Mouse (Mus musculus) CH12.LX (cell line): ENCODE measurements around the gene Gsdma2.

Source experiments
- BHLHE40 ChIP-seq: IDR thresholded peaks from 2 replicates; pipeline ENCODE4 v1.6.1; 2011; ENCODE audit warnings: mild to moderate bottlenecking, low read depth, low read length, improper control_type of control experiment
- CTCF ChIP-seq, 2 experiments: IDR thresholded peaks in 1 of 2; conservative IDR thresholded peaks in 1 of 2; 2 replicates each; pipeline ENCODE4 v1.5.1; 2011 to 2012; ENCODE audit warnings: low read depth in 2 of 2, low read length in 2 of 2, improper control_type of control experiment in 1 of 2, inconsistent platforms in 1 of 2, mild to moderate bottlenecking in 1 of 2, moderate library complexity in 1 of 2
- EP300 ChIP-seq: IDR thresholded peaks from 2 replicates; pipeline ENCODE4 v1.6.1; 2011; ENCODE audit warnings: low read length, improper control_type of control experiment
- GABPA ChIP-seq: IDR thresholded peaks from 2 replicates; pipeline ENCODE4 v1.6.1; 2012; ENCODE audit warnings: low read depth, low read length, improper control_type of control experiment, inconsistent platforms; ENCODE audit not compliant: insufficient replicate concordance
- HCFC1 ChIP-seq: IDR thresholded peaks from 2 replicates; pipeline ENCODE4 v1.6.1; 2012; ENCODE audit warnings: low read depth, mild to moderate bottlenecking, inconsistent platforms, low read length, improper control_type of control experiment
- KAT2A ChIP-seq: IDR thresholded peaks from 2 replicates; pipeline ENCODE4 v1.6.1; 2012; ENCODE audit warnings: low read length, improper control_type of control experiment, inconsistent platforms; ENCODE audit not compliant: insufficient replicate concordance
- MAFK ChIP-seq: IDR thresholded peaks from 2 replicates; pipeline ENCODE4 v1.6.1; 2011; ENCODE audit warnings: low read length, improper control_type of control experiment; ENCODE audit not compliant: insufficient replicate concordance
- POLR2A ChIP-seq: IDR thresholded peaks from 2 replicates; pipeline ENCODE4 v1.6.1; 2011; ENCODE audit warnings: low read depth, mild to moderate bottlenecking, improper control_type of control experiment, low read length
- SMC3 ChIP-seq: IDR thresholded peaks from 2 replicates; pipeline ENCODE4 v1.6.1; 2011; ENCODE audit warnings: low read depth, low read length, improper control_type of control experiment
- TCF12 ChIP-seq: IDR thresholded peaks from 2 replicates; pipeline ENCODE4 v1.6.1; 2014; ENCODE audit warnings: low read depth, mild to moderate bottlenecking, inconsistent platforms, low read length, improper control_type of control experiment
- USF1 ChIP-seq: IDR thresholded peaks from 2 replicates; pipeline ENCODE4 v1.6.1; 2014; ENCODE audit warnings: low read depth, mild to moderate bottlenecking, inconsistent platforms, low read length, improper control_type of control experiment
- ZC3H11A ChIP-seq: IDR thresholded peaks from 2 replicates; pipeline ENCODE4 v1.6.1; 2012; ENCODE audit warnings: low read depth, mild to moderate bottlenecking, inconsistent platforms, low read length, improper control_type of control experiment

- TF ChIP-seq CTCF (conservative IDR thresholded peaks at IDR 0.05 in 1 of 2, IDR thresholded peaks at IDR 0.05 in 1 of 2; ENCODE audit: low read depth in 2 of 2, low read length in 2 of 2) (no peak), POLR2A (no peak), TCF12 (no peak), SMC3 (no peak), MAFK (no peak), GABPA (no peak), USF1 (no peak), HCFC1 (no peak), ZC3H11A (no peak), BHLHE40 (no peak), KAT2A (no peak), EP300 (no peak)
Observed at GRCm38 (mm10) chr11:98694301-98694700, 47.7 kb downstream of the Gsdma2 start.
